Mouse (Mus musculus): ENCODE measurements around the gene Olfr681. TPM values are rescaled to one million over a fixed set of nuclear protein-coding genes. Genes with fewer than 3 reads are reported as not detected.
"Not testable (repeated sequence)": the region's sequence is repeated elsewhere in the genome, so short reads cannot be mapped to it uniquely, and the experiment has no call there.

Olfr681 gene
- total RNA-seq (2015) (not detected in 2 replicates), total RNA-seq (2017) (not detected in 2 replicates)

- ATAC-seq (ENCODE audit: poor library complexity, severe bottlenecking) = no peak
Measured at GRCm38 (mm10) chr7:105116536-105116935, at the start of gene Olfr681. Olfr681 (plus strand) TSS chr7:105116836.

GRCm38 (mm10) chr7:105080905-105081304 lies 35.7 kb upstream of the Olfr681 start, which contains the start of gene Olfr679:
Olfr679 (plus strand) TSS chr7:105081205.
- no peak for ATAC-seq (ENCODE audit: poor library complexity, severe bottlenecking)

- ATAC-seq (ENCODE audit: poor library complexity, severe bottlenecking) = not testable (repeated sequence)
Measured at GRCm38 (mm10) chr7:105092717-105093116, 23.9 kb upstream of the Olfr681 start, which contains the start of gene Olfr680-ps1. Olfr680-ps1 (minus strand) TSS chr7:105092817.

- no peak for ATAC-seq (ENCODE audit: poor library complexity, severe bottlenecking)
Measured at GRCm38 (mm10) chr7:105141275-105141674, 24.6 kb downstream of the Olfr681 start.

GRCm38 (mm10) chr7:105146912-105147311 lies 30.3 kb downstream of the Olfr681 start, which contains the start of gene Olfr683:
Olfr683 (minus strand) TSS chr7:105147012.
- ATAC-seq (ENCODE audit: poor library complexity, severe bottlenecking) = no peak

- ATAC-seq (ENCODE audit: poor library complexity, severe bottlenecking) = no peak
Measured at GRCm38 (mm10) chr7:105163553-105163952, 46.9 kb downstream of the Olfr681 start, which contains the start of gene Olfr684. Olfr684 (minus strand) TSS chr7:105163653.

GRCm38 (mm10) chr7:105170773-105171172 lies 54.1 kb downstream of the Olfr681 start:
- ATAC-seq (ENCODE audit: poor library complexity, severe bottlenecking) = no peak

Other genes starting within 250 kb of the Olfr681 start
- gene Olfr665, start 238.8 kb upstream of the Olfr681 start, total RNA-seq (2015) = not detected in 2 replicates
- gene Olfr665, start 238.8 kb upstream of the Olfr681 start, total RNA-seq (2017) = not detected in 2 replicates
- not detected in 2 replicates for gene Olfr666, start 220.9 kb upstream of the Olfr681 start, total RNA-seq (2015)
- not detected in 2 replicates for gene Olfr666, start 220.9 kb upstream of the Olfr681 start, total RNA-seq (2017)
- gene Olfr667, start 195.4 kb upstream of the Olfr681 start, total RNA-seq (2015) = not detected in 2 replicates
- not detected in 2 replicates for gene Olfr667, start 195.4 kb upstream of the Olfr681 start, total RNA-seq (2017)
- gene Olfr668, start 188.8 kb upstream of the Olfr681 start, total RNA-seq (2015) = not detected in 2 replicates
- not detected in 2 replicates for gene Olfr668, start 188.8 kb upstream of the Olfr681 start, total RNA-seq (2017)
- not detected in 2 replicates for gene Olfr669, start 182.6 kb upstream of the Olfr681 start, total RNA-seq (2015)
- gene Olfr669, start 182.6 kb upstream of the Olfr681 start, total RNA-seq (2017) = not detected in 2 replicates
- gene Olfr670, start 154.2 kb upstream of the Olfr681 start, total RNA-seq (2015) = not detected in 2 replicates
- not detected in 2 replicates for gene Olfr670, start 154.2 kb upstream of the Olfr681 start, total RNA-seq (2017)
- gene Olfr671, start 137.7 kb upstream of the Olfr681 start, total RNA-seq (2015) = not detected in 2 replicates
- gene Olfr671, start 137.7 kb upstream of the Olfr681 start, total RNA-seq (2017) = not detected in 2 replicates
- not detected in 2 replicates for gene Olfr672, start 114.8 kb upstream of the Olfr681 start, total RNA-seq (2015)
- not detected in 2 replicates for gene Olfr672, start 114.8 kb upstream of the Olfr681 start, total RNA-seq (2017)
- gene Olfr675, start 88.4 kb upstream of the Olfr681 start, total RNA-seq (2015) = not detected in 2 replicates
- gene Olfr675, start 88.4 kb upstream of the Olfr681 start, total RNA-seq (2017) = not detected in 2 replicates
- gene Olfr676, start 84.1 kb upstream of the Olfr681 start, total RNA-seq (2015) = not detected in 2 replicates
- gene Olfr676, start 84.1 kb upstream of the Olfr681 start, total RNA-seq (2017) = not detected in 2 replicates
- not detected in 2 replicates for gene Olfr677, start 65.5 kb upstream of the Olfr681 start, total RNA-seq (2015)
- gene Olfr677, start 65.5 kb upstream of the Olfr681 start, total RNA-seq (2017) = not detected in 2 replicates
- gene Olfr678, start 52.4 kb upstream of the Olfr681 start, total RNA-seq (2015) = not detected in 2 replicates
- gene Olfr678, start 52.4 kb upstream of the Olfr681 start, total RNA-seq (2017) = not detected in 2 replicates
- gene Olfr679, start 35.6 kb upstream of the Olfr681 start, total RNA-seq (2015) = not detected in 2 replicates
- not detected in 2 replicates for gene Olfr679, start 35.6 kb upstream of the Olfr681 start, total RNA-seq (2017)
- gene Olfr680-ps1, start 24.0 kb upstream of the Olfr681 start, total RNA-seq (2015) = not detected in 2 replicates
- not detected in 2 replicates for gene Olfr680-ps1, start 24.0 kb upstream of the Olfr681 start, total RNA-seq (2017)
- not detected in 2 replicates for gene Olfr683, start 30.2 kb downstream of the Olfr681 start, total RNA-seq (2015)
- not detected in 2 replicates for gene Olfr683, start 30.2 kb downstream of the Olfr681 start, total RNA-seq (2017)
- gene Olfr684, start 46.8 kb downstream of the Olfr681 start, total RNA-seq (2015) = not detected in 2 replicates
- not detected in 2 replicates for gene Olfr684, start 46.8 kb downstream of the Olfr681 start, total RNA-seq (2017)
- gene Olfr685, start 69.2 kb downstream of the Olfr681 start, total RNA-seq (2015) = not detected in 2 replicates
- gene Olfr685, start 69.2 kb downstream of the Olfr681 start, total RNA-seq (2017) = not detected in 2 replicates
- not detected in 2 replicates for gene Olfr686, start 90.6 kb downstream of the Olfr681 start, total RNA-seq (2015)
- not detected in 2 replicates for gene Olfr686, start 90.6 kb downstream of the Olfr681 start, total RNA-seq (2017)
- gene Olfr688, start 171.3 kb downstream of the Olfr681 start, total RNA-seq (2015) = not detected in 2 replicates
- gene Olfr688, start 171.3 kb downstream of the Olfr681 start, total RNA-seq (2017) = not detected in 2 replicates
- gene Olfr689, start 194.3 kb downstream of the Olfr681 start, total RNA-seq (2015) = not detected in 2 replicates
- not detected in 2 replicates for gene Olfr689, start 194.3 kb downstream of the Olfr681 start, total RNA-seq (2017)
- not detected in 2 replicates for gene Olfr690, start 217.3 kb downstream of the Olfr681 start, total RNA-seq (2015)
- gene Olfr690, start 217.3 kb downstream of the Olfr681 start, total RNA-seq (2017) = not detected in 2 replicates
- not detected in 2 replicates for gene Olfr691, start 225.4 kb downstream of the Olfr681 start, total RNA-seq (2015)
- gene Olfr691, start 225.4 kb downstream of the Olfr681 start, total RNA-seq (2017) = not detected in 2 replicates

All from megakaryocyte, adult 5-6 weeks (primary cell).